Mouse (Mus musculus): ENCODE results near the gene Ubac2.

Ubac2 gene

DNA sequence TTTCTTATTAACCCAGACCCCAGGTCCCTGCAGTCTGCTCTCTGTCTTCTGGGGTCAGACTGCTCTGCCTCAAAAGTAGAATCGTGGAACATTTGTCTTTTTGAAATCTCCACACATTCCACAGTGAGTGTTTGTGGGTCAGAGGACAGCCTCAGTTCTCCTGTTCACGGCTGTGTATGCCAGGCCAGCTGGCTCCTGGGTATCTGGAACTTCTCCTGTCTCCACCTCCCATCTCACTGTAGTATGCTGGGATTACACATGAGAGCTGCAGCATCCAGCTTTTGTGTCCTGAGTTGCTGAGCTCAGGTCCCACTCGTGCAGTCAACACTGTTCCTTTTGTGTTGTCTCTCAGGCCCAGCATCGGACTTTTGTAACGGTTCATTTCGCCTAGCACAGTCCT is 46.5 kb downstream of the Ubac2 start:
- no peak for DNase-seq (ENCODE audit: inconsistent ontology term)

DNA sequence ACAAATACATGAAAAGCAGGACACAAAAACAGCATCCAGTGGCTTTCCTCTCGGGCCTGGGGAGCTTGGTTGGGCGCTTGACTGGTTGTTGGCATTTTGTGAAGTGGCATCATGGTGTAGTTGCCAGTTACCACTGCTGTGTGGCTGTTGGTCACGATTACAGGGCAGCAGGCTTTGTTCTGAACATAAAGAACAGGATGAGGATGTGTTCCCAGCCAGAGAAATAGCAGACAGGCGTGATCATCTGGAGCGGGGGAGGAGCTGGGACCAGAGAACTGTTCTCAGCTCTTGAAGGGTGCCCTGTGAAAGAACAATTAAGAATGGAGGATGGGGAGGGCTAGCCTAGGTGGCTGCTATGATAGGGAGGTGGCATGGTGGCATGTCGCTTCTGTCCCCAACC is 48.5 kb downstream of the Ubac2 start:
- DNase-seq (ENCODE audit: inconsistent ontology term): peak; percentile 10

DNA sequence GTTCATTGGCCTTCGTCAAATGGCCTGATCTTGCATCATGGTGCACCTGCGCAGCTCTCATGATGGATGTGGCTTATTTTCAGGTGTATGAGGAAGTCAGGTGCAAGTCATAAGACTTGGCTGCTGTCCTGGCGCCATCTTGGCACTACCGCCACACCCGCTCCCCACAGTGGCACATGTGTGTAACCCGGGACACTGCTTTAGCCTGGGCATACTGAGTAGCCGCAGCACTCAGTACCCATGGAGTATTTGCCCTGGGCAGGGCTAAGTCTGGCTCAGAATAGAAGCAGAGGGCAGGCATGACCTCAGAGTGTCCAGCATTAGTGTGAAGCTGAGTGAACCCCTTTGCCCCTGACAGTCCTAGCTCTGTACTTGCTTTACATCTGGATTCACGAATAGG is 49.0 kb downstream of the Ubac2 start:
- DNase-seq (ENCODE audit: inconsistent ontology term): no peak

DNA sequence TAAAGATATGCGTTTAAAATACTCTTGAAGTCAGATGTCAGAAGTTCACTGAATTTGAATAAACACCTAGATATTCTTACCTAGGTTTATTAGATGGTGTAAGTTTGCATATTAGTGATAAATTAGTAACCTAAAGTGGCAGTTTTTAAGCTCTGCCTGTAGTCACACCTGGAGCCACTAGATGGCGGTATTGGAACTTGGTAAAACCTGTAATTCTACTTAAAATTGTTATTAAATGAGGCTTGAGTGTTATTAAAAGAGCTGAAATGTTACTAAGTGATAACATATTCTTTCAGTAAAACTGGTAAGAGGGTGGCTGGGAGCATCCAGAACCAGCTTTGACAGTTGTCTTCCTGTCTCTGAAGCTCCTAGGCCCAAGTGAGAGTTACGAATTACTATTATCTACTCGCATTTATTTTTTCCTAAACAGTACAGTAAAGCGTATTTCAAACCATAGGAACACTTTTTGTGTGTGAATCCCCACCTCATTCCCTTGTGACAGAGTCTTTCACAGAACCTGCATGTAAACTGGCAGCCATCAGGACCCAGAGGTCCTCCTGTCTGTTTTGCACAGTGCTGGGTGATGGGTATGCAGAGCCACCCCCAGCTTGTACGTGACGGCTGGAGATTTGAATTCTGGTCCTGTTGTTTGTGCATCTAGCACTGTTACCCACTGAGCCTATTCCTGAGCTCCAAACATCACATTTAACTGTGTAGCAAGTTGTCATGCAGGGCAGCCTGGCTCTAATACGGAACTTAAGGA is 50.1 kb downstream of the Ubac2 start:
- peak; percentile 26 for DNase-seq (ENCODE audit: inconsistent ontology term)

DNA sequence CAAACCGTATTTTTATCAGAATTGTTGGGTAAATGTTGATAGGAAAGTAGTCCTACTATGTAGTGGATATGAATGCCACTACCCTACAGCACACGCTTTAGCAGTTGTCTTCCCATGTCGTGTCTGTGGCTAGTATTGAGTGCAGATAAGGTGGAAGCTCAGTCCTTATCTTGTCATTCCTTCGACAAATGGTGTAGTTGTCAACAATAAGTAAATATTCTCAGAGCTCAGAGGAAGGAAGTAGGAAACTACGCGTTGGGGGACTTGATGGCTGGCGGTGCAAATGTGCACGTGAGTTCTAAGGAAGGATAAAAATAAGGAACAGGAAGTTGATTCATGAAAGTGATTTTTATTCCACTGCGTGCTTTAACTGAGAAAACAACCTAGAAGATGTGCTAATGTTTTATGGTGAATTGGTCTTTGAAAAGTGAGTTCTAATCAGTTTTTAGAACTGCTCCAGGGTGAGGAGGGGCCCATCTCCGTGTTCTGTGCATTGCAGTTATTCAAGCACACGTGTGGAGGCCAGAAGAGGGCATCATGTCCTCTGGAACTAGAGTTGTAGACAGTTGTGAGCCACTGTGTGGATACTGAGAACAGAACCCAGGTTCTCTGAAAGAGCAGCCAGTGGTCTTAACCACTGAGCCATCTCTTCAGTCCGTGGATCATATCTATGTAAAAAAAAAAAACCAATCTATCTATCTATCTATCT is 51.0 kb downstream of the Ubac2 start:
- DNase-seq (ENCODE audit: inconsistent ontology term): no peak

DNA sequence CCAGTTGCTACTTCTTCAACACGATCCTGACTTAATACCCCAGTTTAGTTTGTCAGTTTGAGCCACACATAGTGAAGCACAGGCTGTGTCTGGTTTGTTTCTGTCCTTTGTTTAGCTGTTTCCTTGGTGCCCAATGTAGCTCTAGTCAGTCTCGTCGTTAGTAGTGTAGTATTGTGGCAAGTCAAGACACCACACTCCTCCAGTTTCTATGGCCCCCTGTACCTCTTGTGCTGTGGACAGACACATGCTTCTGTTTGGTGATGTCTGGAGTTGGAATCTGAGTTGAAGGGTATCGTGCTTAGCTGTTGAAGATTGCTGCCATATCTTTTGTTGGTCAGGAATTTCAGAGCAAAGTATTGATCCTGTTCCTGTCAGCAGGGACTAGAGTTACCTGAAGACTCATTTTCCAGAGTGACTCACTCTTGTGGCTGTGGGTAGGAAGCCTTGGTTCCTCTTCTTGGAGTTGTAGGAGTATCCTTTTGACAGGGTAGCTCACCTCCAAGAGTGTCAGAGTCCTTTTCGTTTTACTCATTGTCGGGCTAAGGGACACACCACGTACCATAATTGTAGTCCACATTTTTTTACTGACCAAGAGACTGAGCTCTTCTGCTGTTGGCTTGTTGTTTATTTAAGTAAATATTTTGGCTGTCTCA is 52.4 kb downstream of the Ubac2 start:
- DNase-seq (ENCODE audit: inconsistent ontology term): no peak

- no peak for DNase-seq (ENCODE audit: inconsistent ontology term)
Observed at GRCm38 (mm10) chr14:121931594-121931993, 53.2 kb downstream of the Ubac2 start.

GRCm38 (mm10) chr14:121932180-121932579 is 53.8 kb downstream of the Ubac2 start:
- DNase-seq (ENCODE audit: inconsistent ontology term): no peak

- DNase-seq (ENCODE audit: inconsistent ontology term): no peak
Observed at GRCm38 (mm10) chr14:121933906-121934596, 55.6 kb downstream of the Ubac2 start.

DNA sequence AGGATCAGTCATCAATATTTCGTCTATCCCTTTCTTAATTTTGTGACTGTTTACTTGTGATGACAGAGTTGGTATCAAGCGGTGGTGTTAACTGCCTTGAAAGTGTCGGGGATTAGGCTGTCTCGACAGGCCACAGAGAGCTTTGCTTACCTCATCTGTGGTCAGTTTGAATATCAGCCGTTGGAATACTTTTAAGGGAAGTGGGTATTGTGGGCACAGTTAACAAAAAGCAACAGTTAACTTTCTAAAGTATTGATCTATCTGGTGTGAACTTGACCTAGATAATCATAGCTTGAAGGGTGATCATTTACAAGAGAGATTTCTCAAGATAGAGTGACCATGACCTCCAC is 56.2 kb downstream of the Ubac2 start:
- no peak for DNase-seq (ENCODE audit: inconsistent ontology term)

- no peak for DNase-seq (ENCODE audit: inconsistent ontology term)
Observed at GRCm38 (mm10) chr14:121936356-121936755, 57.9 kb downstream of the Ubac2 start.

- DNase-seq (ENCODE audit: inconsistent ontology term): no peak
Observed at GRCm38 (mm10) chr14:121936856-121937255, 58.4 kb downstream of the Ubac2 start.

GRCm38 (mm10) chr14:121937601-121938255 is 59.3 kb downstream of the Ubac2 start:
- DNase-seq (ENCODE audit: inconsistent ontology term): no peak

GRCm38 (mm10) chr14:121938256-121939191 is 60.1 kb downstream of the Ubac2 start:
- DNase-seq (ENCODE audit: inconsistent ontology term): no peak

- no peak for DNase-seq (ENCODE audit: inconsistent ontology term)
Observed at GRCm38 (mm10) chr14:121939582-121939981, 61.2 kb downstream of the Ubac2 start.

DNA sequence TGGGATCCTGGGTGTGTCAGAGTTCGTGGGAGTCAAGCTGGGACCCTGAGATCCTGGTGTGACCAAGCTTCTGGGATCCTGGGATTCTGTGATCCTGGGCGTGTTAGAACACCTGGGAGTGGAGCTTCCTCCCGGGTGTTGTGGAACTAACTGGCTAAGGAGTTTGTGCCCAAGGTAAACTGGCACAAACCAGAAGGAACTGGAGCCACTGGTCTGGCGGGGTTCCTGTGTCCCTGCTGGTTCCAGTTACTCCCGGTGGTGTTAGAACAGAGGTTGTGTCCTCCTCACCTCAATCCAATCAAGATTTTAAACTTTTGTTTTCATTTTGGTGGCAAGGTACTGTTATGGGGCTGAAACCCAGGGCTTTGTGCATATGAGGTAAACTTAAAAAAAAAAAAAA is 67.7 kb downstream of the Ubac2 start:
- DNase-seq (ENCODE audit: inconsistent ontology term): no peak

- DNase-seq (ENCODE audit: inconsistent ontology term): no peak
Observed at GRCm38 (mm10) chr14:121946728-121947127, 68.3 kb downstream of the Ubac2 start.

- DNase-seq (ENCODE audit: inconsistent ontology term): no peak
Observed at GRCm38 (mm10) chr14:121947201-121947760, 68.9 kb downstream of the Ubac2 start.

DNA sequence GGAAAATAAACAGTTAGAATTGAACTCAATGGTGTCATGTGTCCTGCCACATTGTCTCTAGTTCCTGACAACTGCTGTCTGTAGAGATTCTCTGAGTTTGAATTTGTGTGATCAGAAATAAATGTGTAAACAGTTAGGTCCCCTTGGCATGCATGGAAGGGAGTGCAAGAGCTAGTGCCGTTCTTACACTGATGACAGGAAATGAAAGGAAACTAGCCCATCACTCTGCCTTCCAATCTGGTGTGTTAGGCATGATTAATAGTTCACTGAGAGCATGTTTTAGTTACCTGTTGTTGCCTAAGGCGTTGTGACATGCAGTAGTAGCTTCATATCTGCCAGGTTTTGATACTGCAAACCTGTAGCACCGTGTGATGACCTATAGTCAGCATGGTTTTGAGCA is 69.5 kb downstream of the Ubac2 start:
- DNase-seq (ENCODE audit: inconsistent ontology term): no peak

DNA sequence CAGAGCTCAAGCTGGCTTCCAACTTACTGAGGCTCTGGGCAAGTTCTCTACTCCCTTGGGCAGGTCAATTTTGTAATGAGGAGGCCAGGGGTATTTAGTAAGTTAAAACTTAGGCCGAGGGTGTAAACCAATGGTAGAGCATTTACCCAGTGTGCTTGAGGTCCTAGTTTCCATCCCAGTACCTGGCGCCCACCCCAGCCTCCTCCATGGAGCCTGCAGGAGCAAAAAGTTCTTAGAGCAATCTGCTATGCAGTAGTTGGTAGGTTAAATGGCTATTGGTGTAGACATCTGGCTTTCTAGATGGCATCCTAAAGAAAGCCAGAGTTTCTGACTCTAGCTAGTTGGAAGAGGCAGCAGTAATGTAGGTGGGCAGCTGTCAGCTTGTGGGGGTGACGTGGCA is 71.0 kb downstream of the Ubac2 start:
- DNase-seq (ENCODE audit: inconsistent ontology term): no peak

Data from Muller cell, postnatal 12 days (primary cell).